Mouse (Mus musculus) olfactory bulb, adult 2 months (tissue): ENCODE results near the gene C1qtnf6. TPM values are rescaled to one million over a fixed set of nuclear protein-coding genes. Genes with fewer than 3 reads are reported as not detected.

Experiments used
- H3K27ac ChIP-seq: fragments of 200-500 bp; 2 replicates; pipeline ENCODE4 v1.5.1; 2012; ENCODE audit warnings: low read depth, low read length; ENCODE audit not compliant: insufficient read depth
- H3K4me1 ChIP-seq: fragments of 200-500 bp; 2 replicates; pipeline ENCODE4 v1.6.1; 2012; ENCODE audit warnings: low read length; ENCODE audit not compliant: control insufficient read depth, insufficient read depth
- H3K4me3 ChIP-seq: fragments of 200-500 bp; 2 replicates; pipeline ENCODE4 v1.5.1; 2012; ENCODE audit warnings: mild to moderate bottlenecking, low read depth, low read length, moderate library complexity; ENCODE audit not compliant: insufficient read depth
- CTCF ChIP-seq: fragments of 200-500 bp; IDR thresholded peaks from 2 replicates; pipeline ENCODE4 v1.5.1; 2012; ENCODE audit warnings: low read depth, mild to moderate bottlenecking, low read length, moderate library complexity; ENCODE audit not compliant: insufficient read depth
- POLR2A ChIP-seq: fragments of 200-500 bp; IDR thresholded peaks from 2 replicates; pipeline ENCODE4 v1.6.1; 2012; ENCODE audit warnings: mild to moderate bottlenecking, low read depth, low read length, moderate library complexity; ENCODE audit not compliant: insufficient read depth
- WGBS: fragments of 180-500 bp; shearing (Covaris S2); methylation state at CpG from one replicate; pipeline ENCODE4 v1.1.7; 2018; 5-methylcytosine and 5-hydroxymethylcytosine counted together
- polyA plus RNA-seq: library from polyadenylated mRNA; stranded (reverse); fragments of >200 nt; gene quantifications from 2 replicates; pipeline ENCODE4 v1.2.4, GENCODE M21; 2012; ENCODE audit warnings: low replicate concordance; ENCODE audit not compliant: missing spikeins, insufficient read depth, insufficient read length

Gene C1qtnf6
- polyA plus RNA-seq, 1 experiment = not detected

DNA sequence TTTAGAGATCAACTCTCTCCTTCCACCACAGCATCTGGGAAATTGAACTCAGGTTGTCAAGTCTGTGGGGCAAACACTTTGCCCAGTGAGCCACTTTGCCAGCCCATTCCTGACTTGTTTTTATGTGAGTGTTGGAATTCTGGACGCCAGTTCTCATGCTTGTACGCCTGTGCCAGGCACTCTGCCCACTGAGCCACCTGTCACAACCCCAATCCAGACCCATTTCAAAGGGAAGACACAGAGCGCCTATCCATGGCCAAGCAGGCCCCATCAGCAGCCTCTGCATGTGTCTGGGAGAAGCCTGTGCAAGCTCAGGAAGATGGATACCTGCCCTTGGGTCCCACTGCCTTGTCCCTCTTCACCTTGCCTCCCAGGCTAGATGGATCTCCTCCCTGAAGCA is 39.9 kb downstream of the C1qtnf6 start:
- 92% methylated on average over 3 of the region's 3 CpGs for WGBS
- no peak for TF ChIP-seq CTCF
- no peak for TF ChIP-seq POLR2A
- H3K27ac ChIP-seq = no peak overlapping the region
- no peaks in the 10 kb centered on the region; the same call in 1 of the 2 replicates for H3K4me1 ChIP-seq
- H3K4me3 ChIP-seq = no peak overlapping the region

- Histone ChIP-seq H3K4me1 (no peaks in the 10 kb centered on the region; the same call in 1 of the 2 replicates), H3K27ac (no peak overlapping the region), H3K4me3 (no peak overlapping the region)
- TF ChIP-seq CTCF (no peak), POLR2A (no peak)
- 80% methylated on average over 8 of the region's 8 CpGs for WGBS
Observed at GRCm38 (mm10) chr15:78489906-78490305, 41.3 kb downstream of the C1qtnf6 start.

- no peaks in the 10 kb centered on the region; the same call in 1 of the 2 replicates for H3K4me1 ChIP-seq
- no peak overlapping the region for H3K27ac ChIP-seq
- no peak overlapping the region for H3K4me3 ChIP-seq
- TF ChIP-seq POLR2A (no peak), CTCF (no peak)
- 82% methylated on average over 3 of the region's 3 CpGs for WGBS
Observed at GRCm38 (mm10) chr15:78489248-78489647, 42.0 kb downstream of the C1qtnf6 start.

DNA sequence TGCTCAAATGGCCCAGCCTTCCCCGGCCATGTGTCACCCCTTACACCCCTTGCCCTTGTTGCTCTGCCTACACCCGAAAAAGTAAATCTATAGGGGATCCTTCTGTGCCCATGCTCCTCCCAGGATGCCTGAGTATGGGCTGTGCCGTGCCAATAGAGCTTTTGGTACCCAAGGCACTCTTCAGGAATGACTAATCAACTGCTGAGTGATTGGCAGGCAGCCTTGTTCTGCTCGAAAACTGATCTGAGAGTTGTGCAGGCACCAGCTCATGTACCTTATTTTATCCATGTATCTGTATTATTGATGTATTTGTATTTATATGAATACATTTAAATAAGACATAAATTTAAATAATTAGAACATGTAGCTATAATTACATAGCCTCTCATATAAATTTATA is 44.1 kb downstream of the C1qtnf6 start:
- no peak overlapping the region for H3K4me3 ChIP-seq
- 62% methylated on average over 4 of the region's 4 CpGs for WGBS
- no peak overlapping the region for H3K27ac ChIP-seq
- no peaks in the 10 kb centered on the region for H3K4me1 ChIP-seq
- TF ChIP-seq CTCF (no peak), POLR2A (no peak)

DNA sequence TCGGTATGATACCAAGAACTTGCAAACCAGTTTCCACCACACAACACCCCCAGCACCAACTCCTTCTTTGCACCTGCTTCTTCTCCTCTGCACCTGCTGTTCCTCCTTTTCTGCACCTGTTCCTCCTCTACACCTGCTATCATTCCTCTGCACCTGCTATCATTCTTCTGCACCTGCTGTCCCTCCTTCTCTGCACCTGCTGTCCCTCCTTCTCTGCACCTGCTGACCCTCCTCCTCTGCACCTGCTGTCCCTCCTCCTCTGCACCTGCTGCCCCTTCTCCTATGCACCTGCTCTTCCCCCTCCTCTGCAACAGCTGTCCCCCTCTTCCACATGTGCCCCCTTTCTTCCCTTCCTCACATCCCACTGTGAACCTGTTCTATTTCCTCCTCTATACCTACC is 44.7 kb downstream of the C1qtnf6 start:
- no peak for TF ChIP-seq POLR2A
- no peak for TF ChIP-seq CTCF
- Histone ChIP-seq H3K4me1 (no peaks in the 10 kb centered on the region), H3K4me3 (no peak overlapping the region), H3K27ac (no peak overlapping the region)
- 93% methylated on average over 1 of the region's 1 CpGs for WGBS

DNA sequence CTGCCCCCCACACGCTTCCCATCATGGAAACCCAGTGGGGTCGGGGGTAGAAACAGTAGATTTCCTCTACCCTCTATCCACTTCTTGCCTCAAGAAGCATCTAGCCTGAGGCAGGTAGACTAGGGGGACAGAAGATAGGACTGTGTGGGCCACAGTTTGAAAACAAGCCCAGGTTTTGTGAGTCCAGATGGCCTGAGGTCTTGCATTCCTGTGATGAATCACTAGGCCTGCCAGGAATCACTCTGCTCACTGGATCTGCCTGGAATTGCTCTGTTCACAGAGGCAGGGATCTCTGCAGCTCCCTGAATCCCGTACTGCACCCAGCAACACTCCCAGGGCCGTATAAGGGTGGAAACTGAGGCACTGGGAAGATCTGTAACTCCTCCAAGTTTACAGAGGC is 47.9 kb downstream of the C1qtnf6 start:
- Histone ChIP-seq H3K4me3 (no peak overlapping the region), H3K27ac (no peak overlapping the region), H3K4me1 (peaks cover 5% of the 10 kb centered on the region)
- 81% methylated on average over 4 of the region's 4 CpGs for WGBS
- TF ChIP-seq POLR2A (no peak), CTCF (no peak)

DNA sequence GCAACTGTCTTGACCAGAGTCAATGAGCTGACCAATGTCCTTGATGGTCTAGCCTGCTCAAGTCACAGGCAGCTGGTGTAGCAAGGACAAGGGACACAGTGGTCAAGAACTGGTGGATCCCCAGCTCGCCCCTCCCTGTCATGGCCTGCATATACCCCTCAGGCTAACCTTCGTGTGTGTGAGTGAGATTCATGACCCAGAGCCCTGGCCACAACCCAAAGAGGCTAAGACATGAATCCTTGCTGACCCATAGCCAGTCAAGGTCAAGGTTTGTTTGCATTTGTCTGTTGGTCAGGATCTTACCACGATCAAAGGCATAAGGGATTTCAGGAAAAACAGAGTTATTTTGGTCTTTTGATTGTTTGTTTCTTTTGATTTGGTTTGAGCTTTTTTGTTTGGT is 48.7 kb downstream of the C1qtnf6 start:
- Histone ChIP-seq H3K4me1 (peaks cover 5% of the 10 kb centered on the region), H3K27ac (no peak overlapping the region), H3K4me3 (no peak overlapping the region)
- WGBS = 74% methylated on average over 3 of the region's 3 CpGs
- TF ChIP-seq CTCF = no peak
- no peak for TF ChIP-seq POLR2A

- Histone ChIP-seq H3K4me3 (no peak overlapping the region), H3K4me1 (peaks cover 5% of the 10 kb centered on the region), H3K27ac (no peak overlapping the region)
- no peak for TF ChIP-seq CTCF
- TF ChIP-seq POLR2A = no peak
- WGBS = 62% methylated on average over 9 of the region's 9 CpGs
Observed at GRCm38 (mm10) chr15:78481448-78482000, 49.7 kb downstream of the C1qtnf6 start.

- WGBS = 94% methylated on average over 2 of the region's 2 CpGs
- no peak for TF ChIP-seq POLR2A
- TF ChIP-seq CTCF = no peak
- Histone ChIP-seq H3K27ac (no peak overlapping the region), H3K4me3 (no peak overlapping the region), H3K4me1 (peaks cover 5% of the 10 kb centered on the region)
Observed at GRCm38 (mm10) chr15:78480991-78481390, 50.2 kb downstream of the C1qtnf6 start.

GRCm38 (mm10) chr15:78480111-78480510 is 51.1 kb downstream of the C1qtnf6 start:
- H3K27ac ChIP-seq = no peak overlapping the region
- WGBS = 73% methylated on average over 7 of the region's 7 CpGs

More at GRCm38 (mm10) chr15:78480111-78480510, 51.1 kb downstream of the C1qtnf6 start:
- peaks cover 9% of the 10 kb centered on the region for H3K4me1 ChIP-seq
- no peak for TF ChIP-seq POLR2A
- no peak for TF ChIP-seq CTCF
- H3K4me3 ChIP-seq = no peak overlapping the region
